Mouse (Mus musculus): Measurements from ENCODE around the gene Patl1. TPM values are rescaled to one million over a fixed set of nuclear protein-coding genes. Genes with fewer than 3 reads are reported as not detected.
"Not testable (repeated sequence)": the region's sequence is repeated elsewhere in the genome, so short reads cannot be mapped to it uniquely, and the experiment has no call there.

Gene Patl1
- polyA plus RNA-seq (2015; fragmentation: Nextera tagmentation; extraction: Ambion mirVana) = 18.2 and 18.8 TPM in 2 replicates

GRCm38 (mm10) chr19:11912037-11912532 is at the start of gene Patl1:
Patl1 (plus strand) TSS chr19:11912399.
- under 1% methylated on average over 44 of the region's 53 CpGs for WGBS
- H3K4me3 ChIP-seq = peak within 1 kb of the TSS; percentile 84
- H3K4me2 ChIP-seq (replicated peaks) = peak within 1 kb of the TSS; percentile 76
- H3K9me3 ChIP-seq = no peaks in the 10 kb centered on the region
- no peaks in the 10 kb centered on the region for H3K27me3 ChIP-seq
- H3K9ac ChIP-seq (replicated peaks) = peak within 1 kb of the TSS; percentile 84
- peaks cover 9% of the 10 kb centered on the region for H3K36me3 ChIP-seq
- H3K4me1 ChIP-seq = peaks cover 37% of the 10 kb centered on the region
- H3K27ac ChIP-seq (replicated peaks) = peak within 1 kb of the TSS; percentile 84
- ATAC-seq (replicated peaks) = peak; percentile 98

- Histone ChIP-seq H3K4me1 (no peaks in the 10 kb centered on the region), H3K9me3 (no peaks in the 10 kb centered on the region), H3K4me2 (replicated peaks) (no peak overlapping the region), H3K27ac (replicated peaks) (no peak overlapping the region), H3K4me3 (no peak overlapping the region), H3K9ac (replicated peaks) (no peak overlapping the region), H3K27me3 (no peaks in the 10 kb centered on the region), H3K36me3 (no peaks in the 10 kb centered on the region)
- WGBS = 79% methylated on average over 2 of the region's 2 CpGs
- ATAC-seq (replicated peaks) = no peak
These were observed 44.4 kb upstream of the Patl1 start for GRCm38 (mm10) chr19:11867837-11868236.

GRCm38 (mm10) chr19:11875006-11875405 is 37.2 kb upstream of the Patl1 start, which contains the start of gene Olfr1419:
Olfr1419 (minus strand) TSS chr19:11875106.
- H3K9me3 ChIP-seq = no peaks in the 10 kb centered on the region
- ATAC-seq (replicated peaks) = no peak
- no peak within 1 kb of the TSS for H3K27ac ChIP-seq (replicated peaks)
- no peaks in the 10 kb centered on the region for H3K27me3 ChIP-seq
- no peaks in the 10 kb centered on the region for H3K4me1 ChIP-seq
- H3K4me2 ChIP-seq (replicated peaks) = no peak within 1 kb of the TSS
- no peak within 1 kb of the TSS for H3K4me3 ChIP-seq
- 43% methylated on average over 1 of the region's 1 CpGs for WGBS
- no peak within 1 kb of the TSS for H3K9ac ChIP-seq (replicated peaks)
- H3K36me3 ChIP-seq = no peaks in the 10 kb centered on the region

GRCm38 (mm10) chr19:11878404-11878803 is 33.8 kb upstream of the Patl1 start:
- WGBS = 67% methylated on average over 22 of the region's 22 CpGs
- H3K9me3 ChIP-seq; H3K9ac ChIP-seq (replicated peaks); H3K4me3 ChIP-seq; H3K27ac ChIP-seq (replicated peaks); H3K4me2 ChIP-seq (replicated peaks); H3K4me1 ChIP-seq; ATAC-seq (replicated peaks); H3K27me3 ChIP-seq; H3K36me3 ChIP-seq: not testable (repeated sequence)

- Histone ChIP-seq H3K27me3 (no peaks in the 10 kb centered on the region), H3K4me3 (no peak within 1 kb of the TSS), H3K4me1 (no peaks in the 10 kb centered on the region), H3K9ac (replicated peaks) (no peak within 1 kb of the TSS), H3K4me2 (replicated peaks) (no peak within 1 kb of the TSS), H3K9me3 (no peaks in the 10 kb centered on the region), H3K36me3 (no peaks in the 10 kb centered on the region), H3K27ac (replicated peaks) (no peak within 1 kb of the TSS)
- no peak for ATAC-seq (replicated peaks)
- WGBS = 44% methylated on average over 1 of the region's 1 CpGs
These were observed 25.9 kb upstream of the Patl1 start, which contains the start of gene Olfr1420 for GRCm38 (mm10) chr19:11886265-11886664. Olfr1420 (plus strand) TSS chr19:11886565.

- Histone ChIP-seq H3K4me1 (peaks cover 32% of the 10 kb centered on the region), H3K27me3 (no peaks in the 10 kb centered on the region), H3K4me2 (replicated peaks) (peak overlapping the region; percentile 76), H3K4me3 (peak overlapping the region; percentile 84), H3K27ac (replicated peaks) (no peak overlapping the region), H3K36me3 (peaks cover 7% of the 10 kb centered on the region), H3K9me3 (no peaks in the 10 kb centered on the region), H3K9ac (replicated peaks) (no peak overlapping the region)
- no peak for ATAC-seq (replicated peaks)
- WGBS = 90% methylated on average over 5 of the region's 5 CpGs
These were observed 1.2 kb upstream of the Patl1 start for GRCm38 (mm10) chr19:11911021-11911420.

GRCm38 (mm10) chr19:11911603-11912002 is 596 bp upstream of the Patl1 start:
- peak overlapping the region; percentile 84 for H3K27ac ChIP-seq (replicated peaks)
- no peaks in the 10 kb centered on the region for H3K9me3 ChIP-seq
- H3K36me3 ChIP-seq = peaks cover 8% of the 10 kb centered on the region
- WGBS = 4% methylated on average over 17 of the region's 17 CpGs
- ATAC-seq (replicated peaks) = peak; percentile 42
- H3K4me2 ChIP-seq (replicated peaks) = peak overlapping the region; percentile 76
- peak overlapping the region; percentile 84 for H3K4me3 ChIP-seq
- peaks cover 37% of the 10 kb centered on the region for H3K4me1 ChIP-seq
- H3K27me3 ChIP-seq = no peaks in the 10 kb centered on the region
- H3K9ac ChIP-seq (replicated peaks) = peak overlapping the region; percentile 84

GRCm38 (mm10) chr19:11912533-11913121 is 428 bp downstream of the Patl1 start:
- WGBS = under 1% methylated on average over 45 of the region's 54 CpGs
- H3K9me3 ChIP-seq = no peaks in the 10 kb centered on the region
- peak overlapping the region; percentile 84 for H3K4me3 ChIP-seq
- peak overlapping the region; percentile 84 for H3K9ac ChIP-seq (replicated peaks)
- H3K36me3 ChIP-seq = peaks cover 13% of the 10 kb centered on the region
- peak overlapping the region; percentile 84 for H3K27ac ChIP-seq (replicated peaks)
- ATAC-seq (replicated peaks) = peak; percentile 68
- peak overlapping the region; percentile 76 for H3K4me2 ChIP-seq (replicated peaks)
- H3K4me1 ChIP-seq = peaks cover 37% of the 10 kb centered on the region
- no peaks in the 10 kb centered on the region for H3K27me3 ChIP-seq

GRCm38 (mm10) chr19:11915804-11916203 is 3.6 kb downstream of the Patl1 start:
- no peak overlapping the region for H3K4me2 ChIP-seq (replicated peaks)
- no peak overlapping the region for H3K4me3 ChIP-seq
- peaks cover 23% of the 10 kb centered on the region for H3K36me3 ChIP-seq
- no peaks in the 10 kb centered on the region for H3K27me3 ChIP-seq
- no peak overlapping the region for H3K27ac ChIP-seq (replicated peaks)
- H3K4me1 ChIP-seq = peaks cover 37% of the 10 kb centered on the region
- H3K9ac ChIP-seq (replicated peaks) = no peak overlapping the region
- H3K9me3 ChIP-seq = no peaks in the 10 kb centered on the region
- 8% methylated on average over 2 of the region's 2 CpGs for WGBS
- no peak for ATAC-seq (replicated peaks)

GRCm38 (mm10) chr19:11922068-11922467 is 9.9 kb downstream of the Patl1 start:
- no peak overlapping the region for H3K27ac ChIP-seq (replicated peaks)
- H3K4me1 ChIP-seq = no peaks in the 10 kb centered on the region
- H3K4me2 ChIP-seq (replicated peaks) = no peak overlapping the region
- no peaks in the 10 kb centered on the region for H3K27me3 ChIP-seq
- H3K36me3 ChIP-seq = peaks cover 67% of the 10 kb centered on the region
- no peak overlapping the region for H3K4me3 ChIP-seq
- no peak for ATAC-seq (replicated peaks)
- 97% methylated on average over 1 of the region's 1 CpGs for WGBS
- H3K9ac ChIP-seq (replicated peaks) = no peak overlapping the region
- H3K9me3 ChIP-seq = no peaks in the 10 kb centered on the region

- not testable (repeated sequence) for H3K4me2 ChIP-seq (replicated peaks); ATAC-seq (replicated peaks)
These were observed 10.3 kb downstream of the Patl1 start for GRCm38 (mm10) chr19:11922515-11922914.

GRCm38 (mm10) chr19:11926380-11926779 is 14.2 kb downstream of the Patl1 start:
- H3K4me1 ChIP-seq = no peaks in the 10 kb centered on the region
- H3K9ac ChIP-seq (replicated peaks) = no peak overlapping the region
- peaks cover 87% of the 10 kb centered on the region for H3K36me3 ChIP-seq
- no peak overlapping the region for H3K4me3 ChIP-seq
- H3K27ac ChIP-seq (replicated peaks) = no peak overlapping the region
- ATAC-seq (replicated peaks) = no peak
- no peak overlapping the region for H3K4me2 ChIP-seq (replicated peaks)
- no peaks in the 10 kb centered on the region for H3K9me3 ChIP-seq
- H3K27me3 ChIP-seq = no peaks in the 10 kb centered on the region
- 94% methylated on average over 2 of the region's 2 CpGs for WGBS

More at GRCm38 (mm10) chr19:11922515-11922914, 10.3 kb downstream of the Patl1 start:
- not testable (repeated sequence) for H3K27me3 ChIP-seq; H3K27ac ChIP-seq (replicated peaks); H3K9me3 ChIP-seq; H3K9ac ChIP-seq (replicated peaks); H3K4me1 ChIP-seq; H3K4me3 ChIP-seq
- H3K36me3 ChIP-seq = peaks cover 67% of the 10 kb centered on the region
- WGBS = 96% methylated on average over 2 of the region's 2 CpGs
